Mouse (Mus musculus) MEL (cell line): Measurements from ENCODE around the gene 5730409E04Rik. TPM values are rescaled to one million over a fixed set of nuclear protein-coding genes. Genes with fewer than 3 reads are reported as not detected.

Experiments used
- DNase-seq: peaks from one replicate; pipeline ENCODE4 v3.0.0; 2011; ENCODE audit warnings: low read depth, low spot score
- H3K27ac ChIP-seq: 2 replicates; pipeline ENCODE4 v1.5.1; 2012; ENCODE audit warnings: low read depth, mild to moderate bottlenecking, control low read depth, low read length, moderate library complexity; ENCODE audit not compliant: control insufficient read depth
- H3K27me3 ChIP-seq, 2 experiments: fragments of 150-350 bp in 1 of 2; sonication (generic) in 1 of 2; 2 replicates each; pipeline ENCODE4 v1.6.1; 2012; ENCODE audit warnings: low read length in 2 of 2, mild to moderate bottlenecking in 2 of 2, improper control_type of control experiment in 1 of 2, moderate library complexity in 1 of 2; ENCODE audit not compliant: insufficient read depth in 2 of 2, control insufficient read depth in 1 of 2
- H3K36me3 ChIP-seq, 2 experiments: 2 replicates each; pipeline ENCODE4 v1.6.1; 2012 to 2014; ENCODE audit warnings: low read length in 2 of 2, improper control_type of control experiment in 1 of 2, inconsistent platforms in 1 of 2, mild to moderate bottlenecking in 1 of 2; ENCODE audit not compliant: insufficient read depth in 2 of 2, control insufficient read depth in 1 of 2
- H3K4me1 ChIP-seq, 2 experiments: fragments of 150-350 bp in 1 of 2; sonication (generic) in 1 of 2; 2 replicates each; pipeline ENCODE4 v1.6.1; 2012; ENCODE audit warnings: low read length in 2 of 2, improper control_type of control experiment in 1 of 2, mild to moderate bottlenecking in 1 of 2; ENCODE audit not compliant: insufficient read depth in 2 of 2, control insufficient read depth in 1 of 2
- H3K4me3 ChIP-seq, 2 experiments: fragments of 150-350 bp in 1 of 2; sonication (generic) in 1 of 2; 2 replicates each; pipeline ENCODE4 v1.5.1; 2012; ENCODE audit warnings: low read depth in 2 of 2, low read length in 2 of 2, mild to moderate bottlenecking in 2 of 2, moderate library complexity in 2 of 2, control low read depth in 1 of 2, improper control_type of control experiment in 1 of 2; ENCODE audit not compliant: control insufficient read depth in 1 of 2, insufficient read depth in 1 of 2
- H3K79me2 ChIP-seq: 2 replicates; pipeline ENCODE4 v1.6.1; 2012; ENCODE audit warnings: mild to moderate bottlenecking, low read length, moderate library complexity; ENCODE audit not compliant: control insufficient read depth, poor library complexity, insufficient read depth
- H3K9ac ChIP-seq: 2 replicates; pipeline ENCODE4 v1.6.1; 2012; ENCODE audit warnings: low read depth, mild to moderate bottlenecking, control low read depth, low read length, moderate library complexity; ENCODE audit not compliant: control insufficient read depth, poor library complexity, severe bottlenecking
- H3K9me3 ChIP-seq: fragments of 150-350 bp; sonication (generic); replicated peaks from 2 replicates; pipeline ENCODE4 v1.6.1; 2012; ENCODE audit warnings: mild to moderate bottlenecking, low read length, improper control_type of control experiment, moderate library complexity; ENCODE audit not compliant: insufficient read depth
- CHD1 ChIP-seq: IDR thresholded peaks from 2 replicates; pipeline ENCODE4 v1.6.1; 2012; ENCODE audit warnings: low read depth, mild to moderate bottlenecking, inconsistent platforms, low read length, improper control_type of control experiment
- CHD2 ChIP-seq: IDR thresholded peaks from 2 replicates; pipeline ENCODE4 v1.6.1; 2011; ENCODE audit warnings: low read length, improper control_type of control experiment
- CTCF ChIP-seq, 3 experiments: IDR thresholded peaks in 2 of 3; conservative IDR thresholded peaks in 1 of 3; 2 replicates each; pipeline ENCODE4 v1.5.1; 2011 to 2012; ENCODE audit warnings: low read length in 3 of 3, low read depth in 2 of 3, mild to moderate bottlenecking in 2 of 3, improper control_type of control experiment in 1 of 3, inconsistent platforms in 1 of 3, mixed read lengths in 1 of 3, moderate library complexity in 1 of 3; ENCODE audit not compliant: control insufficient read depth in 1 of 3, insufficient read depth in 1 of 3, poor library complexity in 1 of 3, severe bottlenecking in 1 of 3
- E2F4 ChIP-seq: IDR thresholded peaks from 2 replicates; pipeline ENCODE4 v1.6.1; 2011; ENCODE audit warnings: low read depth, low read length, improper control_type of control experiment, borderline replicate concordance
- ELF1 ChIP-seq: IDR thresholded peaks from 2 replicates; pipeline ENCODE4 v1.6.1; 2014; ENCODE audit warnings: low read depth, mild to moderate bottlenecking, inconsistent platforms, low read length, improper control_type of control experiment, moderate library complexity
- EP300 ChIP-seq, 2 experiments: IDR thresholded peaks; 2 replicates each; pipeline ENCODE4 v1.6.1; 2011; ENCODE audit warnings: improper control_type of control experiment in 2 of 2, low read length in 2 of 2, low read depth in 1 of 2, mild to moderate bottlenecking in 1 of 2
- GABPA ChIP-seq: IDR thresholded peaks from 2 replicates; pipeline ENCODE4 v1.6.1; 2012; ENCODE audit warnings: low read depth, mild to moderate bottlenecking, inconsistent platforms, low read length, improper control_type of control experiment, moderate library complexity
- HCFC1 ChIP-seq: IDR thresholded peaks from 2 replicates; pipeline ENCODE4 v1.6.1; 2012; ENCODE audit warnings: low read depth, mild to moderate bottlenecking, inconsistent platforms, low read length, improper control_type of control experiment, moderate library complexity
- JUND ChIP-seq: IDR thresholded peaks from 2 replicates; pipeline ENCODE4 v1.6.1; 2011; ENCODE audit warnings: low read depth, mild to moderate bottlenecking, improper control_type of control experiment, low read length
- KAT2A ChIP-seq: conservative IDR thresholded peaks from 2 replicates; pipeline ENCODE4 v1.6.1; 2012; ENCODE audit warnings: low read depth, low read length, improper control_type of control experiment, inconsistent platforms
- MAFK ChIP-seq: IDR thresholded peaks from 2 replicates; pipeline ENCODE4 v1.6.1; 2011; ENCODE audit warnings: low read depth, mild to moderate bottlenecking, low read length, improper control_type of control experiment, borderline replicate concordance
- MAZ ChIP-seq: IDR thresholded peaks from 2 replicates; pipeline ENCODE4 v1.6.1; 2012; ENCODE audit warnings: low read depth, mild to moderate bottlenecking, inconsistent platforms, low read length, improper control_type of control experiment
- MEF2A ChIP-seq: IDR thresholded peaks from 2 replicates; pipeline ENCODE4 v1.6.1; 2014; ENCODE audit warnings: low read depth, mild to moderate bottlenecking, inconsistent platforms, low read length, improper control_type of control experiment; ENCODE audit not compliant: poor library complexity, insufficient replicate concordance, severe bottlenecking; ENCODE audit errors: extremely low read depth
- MXI1 ChIP-seq: IDR thresholded peaks from 2 replicates; pipeline ENCODE4 v1.6.1; 2011; ENCODE audit warnings: mild to moderate bottlenecking, low read depth, low read length, improper control_type of control experiment
- MYC ChIP-seq: IDR thresholded peaks from 2 replicates; pipeline ENCODE4 v1.6.1; 2011; ENCODE audit warnings: low read depth, mild to moderate bottlenecking, low read length, improper control_type of control experiment, moderate library complexity
- NRF1 ChIP-seq: IDR thresholded peaks from 2 replicates; pipeline ENCODE4 v1.6.1; 2014; ENCODE audit warnings: low read depth, mild to moderate bottlenecking, inconsistent platforms, low read length, improper control_type of control experiment, moderate library complexity; ENCODE audit not compliant: poor library complexity, insufficient read depth, severe bottlenecking
- POLR2A ChIP-seq, 2 experiments: IDR thresholded peaks; 2 replicates each; pipeline ENCODE4 v1.6.1; 2011 to 2012; ENCODE audit warnings: low read length in 2 of 2, mild to moderate bottlenecking in 2 of 2, control low read depth in 1 of 2, improper control_type of control experiment in 1 of 2, low read depth in 1 of 2, moderate library complexity in 1 of 2; ENCODE audit not compliant: control insufficient read depth in 1 of 2, insufficient read depth in 1 of 2, poor library complexity in 1 of 2
- POLR2AphosphoS2 ChIP-seq: IDR thresholded peaks from 2 replicates; pipeline ENCODE4 v1.6.1; 2011; ENCODE audit warnings: low read length, improper control_type of control experiment
- POLR2AphosphoS5 ChIP-seq: IDR thresholded peaks from 2 replicates; pipeline ENCODE4 v1.6.1; 2012; ENCODE audit warnings: low read depth, borderline replicate concordance, mild to moderate bottlenecking, inconsistent platforms, low read length, moderate library complexity, mixed read lengths
- RAD21 ChIP-seq: IDR thresholded peaks from 2 replicates; pipeline ENCODE4 v1.6.1; 2011; ENCODE audit warnings: mild to moderate bottlenecking, low read depth, low read length, improper control_type of control experiment
- SIN3A ChIP-seq: IDR thresholded peaks from 2 replicates; pipeline ENCODE4 v1.6.1; 2012; ENCODE audit warnings: low read length, improper control_type of control experiment, inconsistent platforms
- TAL1 ChIP-seq: IDR thresholded peaks from 2 replicates; pipeline ENCODE4 v1.6.1; 2012; ENCODE audit warnings: mild to moderate bottlenecking, inconsistent platforms, low read length, moderate library complexity, mixed read lengths
- TBP ChIP-seq: IDR thresholded peaks from 2 replicates; pipeline ENCODE4 v1.8.0; 2011; ENCODE audit warnings: low read depth, low read length, improper control_type of control experiment
- TCF12 ChIP-seq: IDR thresholded peaks from 2 replicates; pipeline ENCODE4 v1.6.1; 2014; ENCODE audit warnings: low read depth, mild to moderate bottlenecking, inconsistent platforms, low read length, improper control_type of control experiment, moderate library complexity
- UBTF ChIP-seq: IDR thresholded peaks from 2 replicates; pipeline ENCODE4 v1.6.1; 2012; ENCODE audit warnings: low read depth, mild to moderate bottlenecking, inconsistent platforms, low read length, improper control_type of control experiment, moderate library complexity, borderline replicate concordance; ENCODE audit not compliant: insufficient read depth
- USF1 ChIP-seq: IDR thresholded peaks from 2 replicates; pipeline ENCODE4 v1.6.1; 2014; ENCODE audit warnings: low read depth, mild to moderate bottlenecking, inconsistent platforms, low read length, improper control_type of control experiment, moderate library complexity
- USF2 ChIP-seq, 2 experiments: IDR thresholded peaks; 2 replicates each; pipeline ENCODE4 v1.6.1; 2011 to 2012; ENCODE audit warnings: improper control_type of control experiment in 2 of 2, low read length in 2 of 2, borderline replicate concordance in 1 of 2, inconsistent platforms in 1 of 2, low read depth in 1 of 2, mild to moderate bottlenecking in 1 of 2; ENCODE audit not compliant: insufficient read depth in 1 of 2
- ZC3H11A ChIP-seq: IDR thresholded peaks from 2 replicates; pipeline ENCODE4 v1.6.1; 2012; ENCODE audit warnings: low read depth, mild to moderate bottlenecking, inconsistent platforms, low read length, improper control_type of control experiment
- ZKSCAN1 ChIP-seq: IDR thresholded peaks from 2 replicates; pipeline ENCODE4 v1.6.1; 2012; ENCODE audit warnings: low read depth, mild to moderate bottlenecking, inconsistent platforms, low read length, improper control_type of control experiment, moderate library complexity
- ZNF384 ChIP-seq: IDR thresholded peaks from 2 replicates; pipeline ENCODE4 v1.6.1; 2012; ENCODE audit warnings: low read depth, mild to moderate bottlenecking, inconsistent platforms, low read length, improper control_type of control experiment
- polyA plus RNA-seq, 2 experiments: library from polyadenylated mRNA; stranded (reverse) in 1 of 2; unstranded in 1 of 2; fragments of >175 nt in 1 of 2; fragments of >200 nt in 1 of 2; gene quantifications; 2 replicates each; pipeline versions ENCODE4 v1.2.1 to v1.2.4; 2012; ENCODE audit warnings: low replicate concordance in 2 of 2, low read depth in 1 of 2; ENCODE audit not compliant: insufficient read length in 2 of 2, insufficient read depth in 1 of 2, missing spikeins in 1 of 2
- total RNA-seq: library from RNA; depleted of rRNA; stranded (reverse); fragments of 300-350 nt; gene quantifications from 2 replicates; pipeline ENCODE4 v1.2.3, GENCODE M21; 2012; rRNA removed

5730409E04Rik gene
- total RNA-seq (not detected in 2 replicates), polyA plus RNA-seq (not detected)

- Histone ChIP-seq H3K27ac (no peak within 1 kb of the TSS), H3K4me3 (no peak within 1 kb of the TSS), H3K27me3 (no peaks in the 10 kb centered on the region), H3K4me1 (no peaks in the 10 kb centered on the region), H3K79me2 (no peaks in the 10 kb centered on the region), H3K36me3 (no peaks in the 10 kb centered on the region), H3K9me3 (no peaks in the 10 kb centered on the region), H3K9ac (no peak within 1 kb of the TSS)
- DNase-seq, result no peak
- no peak for TF ChIP-seq HCFC1
- TF ChIP-seq ZC3H11A, result no peak
- TF ChIP-seq MEF2A, result no peak
- TF ChIP-seq POLR2AphosphoS5, result no peak
- no peak for TF ChIP-seq JUND
- TF ChIP-seq USF2 (IDR thresholded peaks at IDR 0.05; ENCODE audit: borderline replicate concordance in 1 of 2, insufficient read depth in 1 of 2, low read depth in 1 of 2, low read length in 2 of 2), result no peak
- no peak for TF ChIP-seq MAZ
- TF ChIP-seq TCF12, result no peak
- no peak for TF ChIP-seq GABPA
Observed at GRCm38 (mm10) chr4:126609606-126610181, at the start of gene 5730409E04Rik. TSS of gene 5730409E04Rik (plus strand) at chr4:126609818.

DNA sequence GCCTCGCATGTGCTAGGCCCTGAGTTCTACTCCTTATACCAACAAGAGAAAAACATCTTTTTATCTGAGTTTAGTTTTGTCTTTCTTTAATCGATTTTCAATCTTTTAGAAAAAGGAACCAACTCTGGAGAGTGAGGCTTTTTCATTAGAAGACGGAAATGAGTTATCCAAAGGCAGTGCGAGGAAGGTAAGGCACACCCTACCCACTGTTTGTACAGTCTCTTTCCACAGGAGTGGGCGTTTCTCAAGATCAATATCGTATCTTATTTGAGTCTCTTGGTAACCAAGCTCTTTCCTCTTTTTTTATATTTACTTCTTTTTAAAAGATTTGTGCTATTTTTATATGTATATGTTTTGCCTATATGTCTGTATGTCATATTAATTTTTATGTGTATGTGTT is 45.8 kb upstream of the 5730409E04Rik start:
- DNase-seq, result peak; percentile 89
- Histone ChIP-seq H3K36me3 (peaks cover 20 to 24% of the 10 kb centered on the region in 2 experiments), H3K27ac (peak overlapping the region; percentile 85), H3K4me3 (no peak overlapping the region), H3K9ac (no peak overlapping the region), H3K79me2 (peaks cover 12% of the 10 kb centered on the region), H3K27me3 (no peaks in the 10 kb centered on the region), H3K4me1 (peaks cover 8 to 10% of the 10 kb centered on the region in 2 experiments), H3K9me3 (no peaks in the 10 kb centered on the region)
- TF ChIP-seq CHD2 (no peak), KAT2A (no peak), MYC (0 out of 2 replicates have a peak, but pooled peaks have one; percentile 36), CTCF (IDR thresholded peaks at IDR 0.05 in 2 of 3, conservative IDR thresholded peaks at IDR 0.05 in 1 of 3; ENCODE audit: control insufficient read depth in 1 of 3, insufficient read depth in 1 of 3, low read depth in 2 of 3, low read length in 3 of 3, poor library complexity in 1 of 3, severe bottlenecking in 1 of 3) (no peak), TBP (no peak), E2F4 (no peak), GABPA (no peak), MXI1 (peak; percentile 49; the same call in 1 of the 2 replicates), POLR2AphosphoS2 (no peak), MAFK (no peak), POLR2A (IDR thresholded peaks at IDR 0.05; ENCODE audit: control insufficient read depth in 1 of 2, insufficient read depth in 1 of 2, low read depth in 1 of 2, low read length in 2 of 2, poor library complexity in 1 of 2) (no peak), RAD21 (no peak), ZNF384 (peak; percentile 47), HCFC1 (no peak), ELF1 (no peak), MAZ (no peak), POLR2AphosphoS5 (no peak), ZKSCAN1 (no peak), EP300 (IDR thresholded peaks at IDR 0.05; ENCODE audit: low read depth in 1 of 2, low read length in 2 of 2) (peak; percentile 49 to 54; a peak in 2 of 4 replicates), TAL1 (no peak), UBTF (no peak), SIN3A (peak; percentile 78), USF1 (no peak), NRF1 (no peak), CHD1 (no peak)
